Mouse (Mus musculus): ENCODE measurements at regions not wholly inside any gene's neighbourhood (a gene's known extent, or its start where the extent isn't known, plus 50 kb on each side); places are given as distances from the start of the nearest gene placed in this dataset.

DNA sequence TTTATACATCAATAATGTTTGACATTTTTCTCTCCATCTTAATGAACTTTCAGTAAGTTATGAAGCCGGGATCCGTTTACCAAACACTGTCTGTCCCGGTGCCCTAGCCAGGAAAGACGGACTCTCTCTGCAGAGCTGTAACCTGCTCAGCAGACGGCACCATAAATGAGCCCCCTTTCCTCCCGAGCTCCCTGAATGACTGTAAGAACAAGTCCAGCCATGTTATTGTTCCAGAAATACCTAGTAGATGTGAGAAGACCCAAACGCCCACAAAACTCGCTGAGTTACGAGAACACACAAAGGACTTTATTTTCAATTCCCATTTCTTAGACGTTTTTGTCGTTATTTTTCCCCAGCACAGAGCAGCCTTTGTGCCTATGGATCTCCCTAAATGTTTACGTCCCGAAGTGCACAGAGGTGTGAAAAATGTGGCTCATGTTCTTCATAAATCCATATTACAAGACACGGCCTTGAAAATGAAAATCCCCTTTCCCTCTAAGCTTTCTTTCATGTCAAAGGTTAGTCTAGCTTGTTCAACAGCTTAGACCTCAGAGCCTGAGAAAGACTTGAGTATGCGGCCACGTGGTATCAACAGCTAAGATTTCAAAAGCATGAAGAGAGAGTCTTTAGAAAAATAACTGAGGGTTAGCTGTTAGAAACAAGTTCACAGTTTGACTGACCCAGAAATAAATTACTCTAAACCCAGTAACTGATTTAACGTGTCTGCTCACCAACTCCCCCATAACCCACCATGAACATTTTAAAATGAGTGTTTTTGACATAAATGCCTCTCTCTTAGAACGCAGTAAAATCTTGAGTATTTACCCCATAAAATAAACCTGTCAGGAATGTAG, 125.8 kb upstream of the Intu start:
- TF ChIP-seq POLR2A (IDR thresholded peaks at IDR 0.05; ENCODE audit: low read depth, low read length) (no peak), CTCF (IDR thresholded peaks at IDR 0.05; ENCODE audit: extremely low read depth, insufficient read depth, insufficient read length, insufficient replicate concordance) (no peak)

All from spleen, adult 2 months (tissue).